Mouse (Mus musculus) midbrain, embryonic 10.5 days (tissue): ENCODE measurements at regions not wholly inside any gene's neighbourhood (a gene's known extent, or its start where the extent isn't known, plus 50 kb on each side); places are given as distances from the start of the nearest gene placed in this dataset.

Source experiments
- DNase-seq: peaks from one replicate; pipeline ENCODE4 v3.0.0-alpha.2; 2017; ENCODE audit warnings: low spot score
- H3K27ac ChIP-seq: fragments of 300-500 bp; sonication (generic); replicated peaks from 2 replicates; pipeline ENCODE4 v1.5.1; 2016; ENCODE audit warnings: mild to moderate bottlenecking
- H3K27me3 ChIP-seq: fragments of 300-500 bp; sonication (generic); 2 replicates; pipeline ENCODE4 v1.6.1; 2016; ENCODE audit warnings: low read depth, mild to moderate bottlenecking; ENCODE audit not compliant: poor library complexity, severe bottlenecking
- H3K36me3 ChIP-seq: fragments of 300-500 bp; sonication (generic); 2 replicates; pipeline ENCODE4 v1.6.1; 2016; ENCODE audit warnings: mild to moderate bottlenecking, moderate library complexity
- H3K4me1 ChIP-seq: fragments of 300-500 bp; sonication (generic); 2 replicates; pipeline ENCODE4 v1.6.1; 2016
- H3K4me3 ChIP-seq: fragments of 300-500 bp; sonication (generic); 2 replicates; pipeline ENCODE4 v1.5.1; 2016; ENCODE audit warnings: mild to moderate bottlenecking, moderate library complexity
- H3K9me3 ChIP-seq: fragments of 300-500 bp; sonication (generic); replicated peaks from 2 replicates; pipeline ENCODE4 v1.6.1; 2016; ENCODE audit warnings: mild to moderate bottlenecking
- WGBS: fragments of 180-500 bp; shearing (Covaris S2); methylation state at CpG from one replicate; pipeline ENCODE4 v1.1.7; 2016; 5-methylcytosine and 5-hydroxymethylcytosine counted together

DNA sequence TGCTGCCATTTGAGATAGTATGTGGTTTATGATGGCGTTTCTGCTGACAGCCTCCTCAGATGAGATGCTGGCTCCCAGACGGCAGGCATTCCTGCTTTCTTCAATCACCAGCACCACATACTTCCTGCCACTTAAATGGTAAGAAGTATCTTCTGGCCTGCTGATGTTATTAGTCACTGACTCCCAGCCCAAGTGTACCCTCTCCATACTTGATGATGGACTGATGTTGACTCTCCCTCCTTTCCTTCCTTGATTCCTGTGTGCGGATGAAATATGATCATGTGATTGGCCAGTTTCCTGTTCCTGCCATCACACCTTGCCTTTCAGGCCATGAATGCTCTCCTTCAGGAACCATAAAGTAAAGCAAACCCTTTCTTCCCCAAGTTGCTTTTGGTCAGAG, 50.8 kb upstream of the Rpl10-ps3 start:
- Histone ChIP-seq H3K4me1 (no peaks in the 10 kb centered on the region), H3K27ac (no peak overlapping the region), H3K9me3 (no peaks in the 10 kb centered on the region), H3K4me3 (no peak overlapping the region), H3K27me3 (no peaks in the 10 kb centered on the region), H3K36me3 (no peaks in the 10 kb centered on the region)
- DNase-seq = no peak
- WGBS = 88% methylated on average over 3 of the region's 3 CpGs

DNA sequence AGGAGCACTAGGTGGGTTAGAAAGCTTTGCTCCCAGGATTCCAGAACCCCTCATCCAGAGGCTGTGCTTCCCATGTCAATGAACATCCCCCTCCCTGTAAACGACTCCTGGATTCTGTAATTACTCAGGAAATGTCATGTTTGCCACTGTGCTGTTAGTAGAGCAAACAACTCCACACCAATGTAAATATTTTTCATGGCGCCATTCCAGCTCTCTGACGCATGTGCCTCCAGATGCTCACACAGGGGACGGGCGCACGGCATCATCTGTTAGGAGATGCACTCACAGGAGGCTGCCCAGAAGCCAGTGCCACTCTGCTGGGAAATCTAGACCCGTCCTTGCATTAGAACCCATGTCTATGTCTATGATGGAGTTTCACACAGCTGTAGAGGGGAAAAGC, 51.3 kb upstream of the Rpl10-ps3 start:
- Histone ChIP-seq H3K4me1 (no peaks in the 10 kb centered on the region), H3K36me3 (no peaks in the 10 kb centered on the region), H3K9me3 (no peaks in the 10 kb centered on the region), H3K27me3 (no peaks in the 10 kb centered on the region), H3K4me3 (no peak overlapping the region), H3K27ac (no peak overlapping the region)
- DNase-seq = no peak
- WGBS = 88% methylated on average over 7 of the region's 7 CpGs

GRCm38 (mm10) chr9:50408396-50408795, 63.6 kb upstream of the Rpl10-ps3 start:
- DNase-seq = no peak
- H3K27ac ChIP-seq = no peak overlapping the region
- H3K4me1 ChIP-seq = no peaks in the 10 kb centered on the region
- no peaks in the 10 kb centered on the region for H3K27me3 ChIP-seq
- H3K9me3 ChIP-seq = no peaks in the 10 kb centered on the region
- no peak overlapping the region for H3K4me3 ChIP-seq
- H3K36me3 ChIP-seq = no peaks in the 10 kb centered on the region
- WGBS = 92% methylated on average over 4 of the region's 4 CpGs

DNA sequence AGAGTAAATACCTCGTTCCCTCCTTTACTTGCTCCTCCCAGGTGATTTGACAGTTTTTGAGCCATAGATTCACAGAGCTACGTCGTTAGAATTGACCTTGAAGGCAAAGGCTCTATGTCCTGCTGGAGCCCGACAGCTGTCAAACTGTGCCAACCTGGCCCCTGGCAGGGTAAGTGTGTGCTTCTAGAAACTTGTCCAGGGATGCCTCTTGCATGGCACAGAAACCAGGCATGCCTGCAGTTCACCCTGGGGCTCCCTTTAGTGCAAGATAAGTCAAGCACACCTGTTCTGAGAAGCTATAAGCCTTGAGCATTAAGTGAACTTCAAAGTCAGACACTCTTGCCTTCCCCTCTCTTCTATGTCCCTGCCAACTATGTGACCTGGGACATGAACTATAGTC, 64.1 kb upstream of the Rpl10-ps3 start:
- H3K36me3 ChIP-seq = no peaks in the 10 kb centered on the region
- DNase-seq = no peak
- no peak overlapping the region for H3K27ac ChIP-seq
- H3K9me3 ChIP-seq = no peaks in the 10 kb centered on the region
- H3K27me3 ChIP-seq = no peaks in the 10 kb centered on the region
- no peaks in the 10 kb centered on the region for H3K4me1 ChIP-seq
- WGBS = 82% methylated on average over 4 of the region's 4 CpGs
- H3K4me3 ChIP-seq = no peak overlapping the region

- H3K9me3 ChIP-seq = no peaks in the 10 kb centered on the region
- H3K4me3 ChIP-seq = no peak overlapping the region
- no peaks in the 10 kb centered on the region for H3K36me3 ChIP-seq
- DNase-seq = no peak
- no peaks in the 10 kb centered on the region for H3K27me3 ChIP-seq
- H3K4me1 ChIP-seq = no peaks in the 10 kb centered on the region
- no peak overlapping the region for H3K27ac ChIP-seq
- 83% methylated on average over 8 of the region's 8 CpGs for WGBS
Measured at GRCm38 (mm10) chr9:50412986-50413385, 68.2 kb upstream of the Rpl10-ps3 start.

- Histone ChIP-seq H3K4me3 (no peak overlapping the region), H3K4me1 (no peaks in the 10 kb centered on the region), H3K27me3 (no peaks in the 10 kb centered on the region), H3K36me3 (no peaks in the 10 kb centered on the region), H3K9me3 (no peaks in the 10 kb centered on the region), H3K27ac (no peak overlapping the region)
- WGBS = 93% methylated on average over 9 of the region's 9 CpGs
- DNase-seq = no peak
Measured at GRCm38 (mm10) chr9:50413514-50414335, 69.0 kb upstream of the Rpl10-ps3 start.

- Histone ChIP-seq H3K4me1 (no peaks in the 10 kb centered on the region), H3K9me3 (no peaks in the 10 kb centered on the region), H3K27me3 (no peaks in the 10 kb centered on the region), H3K27ac (no peak overlapping the region), H3K4me3 (no peak overlapping the region), H3K36me3 (no peaks in the 10 kb centered on the region)
- no peak for DNase-seq
- 85% methylated on average over 6 of the region's 6 CpGs for WGBS
Measured at GRCm38 (mm10) chr9:50414796-50415340, 70.1 kb upstream of the Rpl10-ps3 start.

DNA sequence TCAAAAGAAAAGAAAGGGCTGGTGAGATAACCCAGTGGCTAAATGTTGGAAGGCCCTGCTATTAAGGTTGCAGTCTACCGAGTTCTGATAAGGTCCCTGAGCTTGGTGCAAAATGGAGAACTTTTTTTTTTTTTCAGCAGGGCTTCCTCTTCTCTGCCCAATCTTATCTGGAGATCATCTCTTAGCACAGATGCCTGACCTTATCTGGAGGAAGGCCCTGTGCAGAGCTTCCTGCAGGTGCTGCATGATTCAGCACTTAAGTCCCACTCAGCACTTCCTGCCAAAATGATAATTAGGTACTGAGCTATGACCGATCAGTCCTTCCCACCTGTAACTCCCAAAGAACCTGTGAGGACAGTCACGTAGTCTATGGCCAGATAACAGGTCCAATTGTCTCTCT, 71.9 kb upstream of the Rpl10-ps3 start:
- no peak overlapping the region for H3K27ac ChIP-seq
- no peaks in the 10 kb centered on the region for H3K27me3 ChIP-seq
- 78% methylated on average over 3 of the region's 3 CpGs for WGBS
- H3K9me3 ChIP-seq = no peaks in the 10 kb centered on the region
- H3K36me3 ChIP-seq = no peaks in the 10 kb centered on the region
- no peaks in the 10 kb centered on the region for H3K4me1 ChIP-seq
- no peak for DNase-seq
- H3K4me3 ChIP-seq = no peak overlapping the region

DNA sequence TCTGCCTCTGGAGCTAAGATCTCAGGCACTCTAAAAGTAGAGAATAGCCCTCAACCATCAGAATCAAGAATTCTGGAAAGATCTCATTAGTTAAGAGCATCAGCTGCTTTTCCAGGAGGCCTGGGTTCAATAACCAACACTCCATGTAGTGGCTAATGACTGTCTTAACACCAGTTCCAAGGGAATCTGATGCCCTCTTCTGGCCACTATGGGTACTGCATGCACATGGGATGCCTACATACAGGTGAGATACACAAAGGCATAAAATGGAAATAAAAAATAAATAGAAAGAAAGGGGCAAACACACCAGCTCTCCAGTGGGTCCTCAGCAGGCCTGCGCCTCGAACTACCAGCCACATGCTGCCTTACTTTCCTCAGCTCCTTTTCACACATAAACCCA, 73.3 kb upstream of the Plet1 start:
- no peak overlapping the region for H3K27ac ChIP-seq
- no peaks in the 10 kb centered on the region for H3K9me3 ChIP-seq
- H3K4me1 ChIP-seq = peaks cover 8% of the 10 kb centered on the region
- 86% methylated on average over 2 of the region's 2 CpGs for WGBS
- DNase-seq = peak; percentile 25
- no peaks in the 10 kb centered on the region for H3K36me3 ChIP-seq
- no peaks in the 10 kb centered on the region for H3K27me3 ChIP-seq
- H3K4me3 ChIP-seq = no peak overlapping the region

GRCm38 (mm10) chr9:50421572-50422285, 72.6 kb upstream of the Plet1 start:
- Histone ChIP-seq H3K4me3 (no peak overlapping the region), H3K27me3 (no peaks in the 10 kb centered on the region), H3K27ac (no peak overlapping the region), H3K9me3 (no peaks in the 10 kb centered on the region), H3K36me3 (no peaks in the 10 kb centered on the region), H3K4me1 (peaks cover 8% of the 10 kb centered on the region)
- DNase-seq = no peak
- WGBS = 81% methylated on average over 23 of the region's 23 CpGs

GRCm38 (mm10) chr9:50425866-50426495, 68.3 kb upstream of the Plet1 start:
- 34% methylated on average over 4 of the region's 4 CpGs for WGBS
- Histone ChIP-seq H3K4me3 (no peak overlapping the region), H3K4me1 (peaks cover 8% of the 10 kb centered on the region), H3K27ac (no peak overlapping the region), H3K36me3 (no peaks in the 10 kb centered on the region), H3K9me3 (no peaks in the 10 kb centered on the region), H3K27me3 (no peaks in the 10 kb centered on the region)
- DNase-seq = no peak

- H3K27ac ChIP-seq = no peak overlapping the region
- no peaks in the 10 kb centered on the region for H3K9me3 ChIP-seq
- H3K36me3 ChIP-seq = no peaks in the 10 kb centered on the region
- no peaks in the 10 kb centered on the region for H3K27me3 ChIP-seq
- H3K4me3 ChIP-seq = no peak overlapping the region
- peaks cover 8% of the 10 kb centered on the region for H3K4me1 ChIP-seq
- WGBS = 88% methylated on average over 7 of the region's 7 CpGs
- DNase-seq = no peak
Measured at GRCm38 (mm10) chr9:50430147-50430546, 64.2 kb upstream of the Plet1 start.

DNA sequence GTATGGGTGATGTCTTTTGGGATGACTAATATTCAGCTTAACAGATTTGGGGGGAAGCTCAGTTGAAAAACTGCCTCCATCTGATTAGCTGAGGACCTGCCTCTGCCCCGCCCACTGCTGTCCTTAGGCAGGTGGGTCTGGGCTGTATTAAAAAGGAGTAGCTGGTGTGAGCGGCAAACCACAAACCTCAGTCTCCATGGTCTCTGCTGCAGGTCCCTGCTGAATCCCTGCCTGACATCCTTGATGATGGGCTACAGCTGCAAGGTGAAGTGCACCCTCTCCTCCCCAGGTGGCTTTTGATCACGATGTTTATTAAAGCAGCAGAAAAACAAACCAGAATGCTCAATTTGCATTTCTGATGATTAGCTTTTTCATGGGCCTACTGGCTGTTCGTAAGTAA, 60.8 kb upstream of the Plet1 start:
- Histone ChIP-seq H3K9me3 (no peaks in the 10 kb centered on the region), H3K36me3 (no peaks in the 10 kb centered on the region), H3K4me1 (peaks cover 10% of the 10 kb centered on the region), H3K4me3 (no peak overlapping the region), H3K27me3 (no peaks in the 10 kb centered on the region), H3K27ac (no peak overlapping the region)
- 85% methylated on average over 4 of the region's 4 CpGs for WGBS
- DNase-seq = no peak
